Mouse (Mus musculus): Measurements from ENCODE around the gene Vat1l.

Gene Vat1l

DNA sequence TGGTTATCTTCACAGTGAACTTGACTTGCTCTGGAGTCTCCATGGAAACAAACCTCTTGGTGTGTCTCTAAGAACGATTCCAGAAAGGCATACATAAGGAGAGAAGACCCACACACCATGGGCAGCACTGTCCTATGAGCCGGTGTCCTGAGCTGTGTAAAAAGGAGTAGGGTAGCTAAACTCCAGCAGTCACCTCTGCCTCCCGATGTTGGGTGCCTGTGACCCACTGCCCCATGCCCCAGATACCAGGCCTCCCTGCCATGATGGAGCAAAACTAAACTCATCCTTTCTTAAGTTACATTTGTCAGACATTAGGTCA, 90.3 kb downstream of the Vat1l start:
- DNase-seq (ENCODE audit: low spot score in 2 of 2), result no peak

DNA sequence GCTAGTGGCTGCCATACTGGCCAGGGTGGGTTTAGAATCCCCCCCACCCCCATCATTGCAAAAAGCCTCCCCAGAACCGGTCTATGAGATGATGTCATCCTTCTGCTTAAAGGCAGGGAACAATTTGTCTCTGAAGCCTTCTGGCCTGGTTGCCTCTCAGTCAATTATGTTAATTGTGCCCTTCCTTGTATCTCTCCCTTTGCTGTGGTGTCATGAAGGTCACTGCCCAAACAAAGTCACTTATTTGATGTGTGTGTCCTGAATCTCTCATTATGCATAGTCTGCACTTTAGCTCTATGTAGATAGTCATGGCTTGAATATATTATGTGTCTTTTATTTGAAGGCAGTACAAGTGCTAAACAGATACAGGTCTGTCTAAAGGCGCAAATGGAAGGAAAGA, 92.8 kb downstream of the Vat1l start:
- no peak for DNase-seq (ENCODE audit: low spot score in 2 of 2)

DNA sequence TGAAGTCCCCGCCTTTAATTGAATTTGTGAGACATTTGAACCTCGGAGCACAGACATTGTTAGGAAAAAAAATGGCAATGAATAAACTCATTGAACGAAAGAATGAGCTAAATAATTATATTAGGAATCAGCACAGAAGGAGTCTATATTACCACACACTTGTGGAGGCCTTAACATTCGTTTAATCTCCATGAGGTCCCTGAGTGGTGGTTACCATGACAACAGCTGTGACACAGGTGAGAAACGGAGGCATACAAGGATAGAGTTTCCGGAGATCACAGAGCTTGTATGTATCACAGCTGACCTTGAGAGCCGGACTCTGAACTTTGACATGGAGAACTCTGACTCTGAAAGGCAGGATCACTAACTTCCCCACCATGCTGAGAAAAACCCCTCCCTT, 94.7 kb downstream of the Vat1l start:
- DNase-seq (ENCODE audit: low spot score in 2 of 2), result no peak

DNA sequence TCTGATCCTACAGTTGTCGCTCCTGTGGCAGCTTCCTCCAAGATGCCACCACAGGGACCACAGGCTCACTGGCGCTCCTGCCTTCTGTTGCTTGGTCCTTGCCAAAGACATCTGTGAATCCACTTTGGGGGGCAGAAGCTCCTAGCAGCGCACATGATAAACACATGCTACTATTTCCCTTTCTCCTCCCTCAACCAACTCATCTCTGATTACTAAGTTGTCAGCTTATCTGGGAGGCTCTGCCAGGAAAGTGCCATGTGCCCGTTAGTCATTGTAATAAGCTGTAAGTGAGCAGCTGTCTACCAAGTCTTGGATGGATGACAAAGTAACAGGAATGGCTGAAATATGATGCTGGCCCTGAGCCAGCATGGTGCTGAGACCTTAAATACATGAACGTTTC, 100.9 kb downstream of the Vat1l start:
- DNase-seq (ENCODE audit: low spot score in 2 of 2), result no peak

DNA sequence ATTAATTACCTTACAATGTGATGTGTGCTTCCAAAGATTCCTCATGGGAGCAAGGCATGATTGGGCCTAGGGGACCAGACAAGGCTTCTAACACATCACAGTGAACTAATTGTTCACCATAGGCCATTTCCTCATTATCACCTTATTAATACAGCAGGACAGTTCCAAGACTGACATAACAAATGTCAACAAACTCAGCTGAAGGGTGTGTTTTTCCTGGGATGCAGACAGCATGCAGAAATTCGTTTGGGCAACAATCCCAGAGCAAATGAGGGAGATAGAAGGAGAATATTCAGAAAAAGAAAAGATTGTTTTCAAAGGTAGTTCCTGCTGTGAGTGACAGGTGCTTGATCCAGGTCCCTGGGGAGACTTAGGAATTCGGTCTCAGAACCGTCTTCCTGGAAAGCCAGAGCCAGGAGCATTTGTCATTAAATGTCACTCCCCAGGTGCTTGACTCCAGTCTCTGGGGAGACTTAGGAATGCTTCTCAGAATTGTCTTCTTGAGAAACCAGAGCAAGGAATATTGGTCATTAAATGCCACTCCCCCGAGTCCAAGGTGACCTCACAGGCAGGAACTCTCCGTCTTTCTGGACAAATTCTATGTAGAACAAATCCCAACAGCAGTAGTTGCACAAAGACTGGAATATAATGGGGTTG, 109.4 kb downstream of the Vat1l start:
- DNase-seq (ENCODE audit: low spot score in 2 of 2), result no peak

DNA sequence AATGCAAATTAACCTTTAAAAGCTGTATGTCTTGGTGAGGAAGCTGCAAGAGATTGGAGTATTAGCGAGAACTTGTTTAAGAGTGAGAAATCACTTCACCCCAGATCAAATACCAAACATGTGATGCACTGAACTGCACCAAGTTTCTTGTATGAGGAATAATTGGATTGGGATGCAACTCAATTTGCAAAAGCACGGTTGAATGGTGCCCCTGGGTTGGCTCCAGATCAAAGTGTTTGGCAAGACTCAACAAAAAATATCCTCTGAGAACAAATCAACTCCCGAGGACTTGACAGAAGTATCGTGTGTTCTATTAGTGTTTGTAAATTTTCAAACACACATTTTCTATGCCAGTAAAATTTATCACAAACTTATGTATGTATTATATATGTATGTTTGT, 112.7 kb downstream of the Vat1l start:
- DNase-seq (ENCODE audit: low spot score in 2 of 2), result no peak

DNA sequence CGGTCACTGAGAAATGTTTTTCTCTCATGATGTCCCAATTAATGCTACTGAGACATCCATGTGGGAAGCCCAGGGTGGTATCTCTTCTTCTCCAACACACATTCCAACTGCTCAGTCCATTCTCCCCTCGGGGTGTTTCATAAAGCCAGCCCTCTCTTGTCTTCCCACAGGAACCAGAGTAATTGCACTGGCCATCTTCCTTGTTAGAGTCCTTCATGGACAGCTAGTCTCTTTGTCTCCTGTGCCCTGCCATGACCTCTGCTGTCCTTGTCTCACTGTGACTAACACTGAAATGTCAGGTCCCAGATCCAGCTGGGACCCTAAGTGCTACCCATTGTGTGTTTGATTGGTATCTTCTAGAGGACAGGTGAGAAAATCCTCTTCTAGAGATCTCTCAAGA, 116.7 kb downstream of the Vat1l start:
- no peak for DNase-seq (ENCODE audit: low spot score in 2 of 2)

DNA sequence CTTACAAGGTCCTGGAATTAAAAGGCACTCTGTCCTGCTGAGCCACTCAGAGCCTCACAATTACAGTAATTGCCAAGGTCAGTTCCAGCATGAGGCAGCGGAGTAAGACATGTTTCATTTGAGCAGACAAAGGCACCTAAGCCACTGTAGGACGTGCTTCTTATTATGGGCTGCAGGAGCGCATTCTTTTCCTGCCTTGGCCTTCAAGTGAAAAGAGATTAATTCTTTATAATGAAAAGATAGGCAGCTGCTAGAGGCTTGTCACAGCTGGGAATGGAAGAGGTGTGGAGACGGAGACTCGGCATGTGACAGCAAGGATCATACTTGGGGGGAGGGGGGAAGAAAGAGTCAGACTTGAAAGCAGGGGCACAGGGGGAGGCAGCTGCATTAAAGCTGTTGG, 126.5 kb downstream of the Vat1l start:
- no peak for DNase-seq (ENCODE audit: low spot score in 2 of 2)

DNA sequence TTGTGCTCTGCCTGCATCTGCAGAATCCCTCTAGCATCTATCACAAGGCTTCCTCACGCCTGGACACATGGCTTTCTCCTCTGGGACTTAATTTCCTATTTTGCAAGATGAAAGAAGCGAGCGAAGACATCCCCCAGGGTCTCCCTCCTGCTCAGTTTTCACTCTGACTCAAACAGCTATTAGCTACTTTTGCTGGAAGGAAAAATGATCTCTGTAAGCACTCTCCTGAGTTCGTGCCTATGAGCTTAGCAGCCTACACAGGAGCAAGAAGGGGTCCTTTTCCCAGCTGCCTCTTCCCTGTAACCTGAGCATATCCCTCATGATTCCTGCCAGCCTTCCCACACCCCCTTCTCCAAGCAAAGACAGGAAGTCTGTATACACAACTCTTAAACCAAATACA, 127.5 kb downstream of the Vat1l start:
- DNase-seq (ENCODE audit: low spot score in 2 of 2), result no peak

DNA sequence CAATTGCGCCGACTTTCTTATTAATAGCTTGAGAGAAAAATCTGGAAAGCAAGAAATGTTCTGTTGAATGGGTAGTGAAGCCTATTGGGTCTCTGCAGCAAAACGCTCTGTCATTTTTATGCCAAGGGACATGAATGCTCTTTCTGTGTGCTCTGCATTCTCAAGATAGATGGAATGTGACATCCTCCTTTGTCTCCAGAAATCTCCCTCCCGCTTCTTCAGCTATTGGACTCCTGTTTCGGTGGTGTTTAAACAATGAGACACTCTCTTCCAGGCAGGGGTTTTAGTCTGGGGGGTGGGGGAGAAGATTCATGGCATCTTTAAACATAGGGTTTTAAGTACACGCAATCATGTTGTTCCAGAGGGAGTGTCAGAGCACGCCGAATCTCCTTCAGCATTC, 130.3 kb downstream of the Vat1l start:
- no peak for DNase-seq (ENCODE audit: low spot score in 2 of 2)

DNA sequence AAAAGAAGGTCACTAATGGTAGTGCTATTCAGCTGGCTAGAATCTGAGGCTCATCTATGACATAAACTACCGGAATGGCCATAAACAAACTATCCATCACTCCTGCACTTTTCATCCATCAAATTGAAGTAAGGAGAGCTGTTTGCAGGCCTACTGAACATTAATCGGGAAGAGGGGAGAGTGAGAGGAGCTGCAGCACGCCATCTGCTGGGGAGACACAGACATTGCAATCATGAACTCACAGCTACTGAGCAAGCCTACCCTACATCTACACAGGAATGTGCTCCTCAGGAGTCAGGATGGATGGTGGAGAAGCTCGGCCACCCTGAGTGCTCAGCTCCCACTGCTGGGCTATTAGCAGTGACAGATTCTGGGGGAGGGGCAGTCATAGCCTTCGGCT, 136.9 kb downstream of the Vat1l start:
- DNase-seq (ENCODE audit: low spot score in 2 of 2), result no peak

DNA sequence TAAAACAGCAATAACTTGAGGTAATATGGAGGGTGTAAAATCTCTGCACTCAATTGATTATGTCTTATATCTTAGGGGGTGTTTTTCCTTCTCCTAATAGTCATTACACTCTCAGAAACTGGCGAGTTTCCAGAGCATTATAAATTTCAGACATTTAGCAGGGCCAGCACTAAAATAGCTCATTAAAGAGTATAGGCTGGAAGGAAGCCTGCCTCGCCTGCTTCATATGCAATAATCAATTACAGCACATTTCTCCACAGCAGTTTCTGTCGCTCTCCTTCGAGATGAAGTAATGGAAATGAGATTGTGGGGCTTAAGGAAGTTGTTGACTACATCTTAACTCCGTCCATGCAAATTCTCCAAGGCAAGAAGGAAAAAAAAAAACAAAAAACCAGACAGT, 139.4 kb downstream of the Vat1l start:
- DNase-seq (ENCODE audit: low spot score in 2 of 2), result no peak

DNA sequence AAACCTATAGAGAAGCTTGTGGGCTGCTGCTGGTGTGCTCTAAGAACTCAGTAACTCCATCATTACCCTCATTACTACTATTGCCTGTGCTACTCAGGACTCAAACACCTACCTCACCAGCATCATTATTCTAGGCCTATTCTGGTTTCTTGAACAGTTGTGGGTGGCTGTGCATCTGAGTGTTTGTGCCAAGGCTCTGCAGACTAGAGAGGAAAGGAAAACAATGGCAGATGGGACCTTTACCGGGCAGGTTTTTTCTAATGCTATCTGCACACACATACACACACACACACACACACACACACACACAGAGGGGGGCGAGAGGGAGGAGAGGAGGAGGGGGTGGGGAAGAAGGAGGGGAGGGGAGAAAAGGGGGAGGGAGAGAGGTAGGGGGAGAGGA, 140.6 kb downstream of the Vat1l start:
- DNase-seq (ENCODE audit: low spot score in 2 of 2), result no peak

DNA sequence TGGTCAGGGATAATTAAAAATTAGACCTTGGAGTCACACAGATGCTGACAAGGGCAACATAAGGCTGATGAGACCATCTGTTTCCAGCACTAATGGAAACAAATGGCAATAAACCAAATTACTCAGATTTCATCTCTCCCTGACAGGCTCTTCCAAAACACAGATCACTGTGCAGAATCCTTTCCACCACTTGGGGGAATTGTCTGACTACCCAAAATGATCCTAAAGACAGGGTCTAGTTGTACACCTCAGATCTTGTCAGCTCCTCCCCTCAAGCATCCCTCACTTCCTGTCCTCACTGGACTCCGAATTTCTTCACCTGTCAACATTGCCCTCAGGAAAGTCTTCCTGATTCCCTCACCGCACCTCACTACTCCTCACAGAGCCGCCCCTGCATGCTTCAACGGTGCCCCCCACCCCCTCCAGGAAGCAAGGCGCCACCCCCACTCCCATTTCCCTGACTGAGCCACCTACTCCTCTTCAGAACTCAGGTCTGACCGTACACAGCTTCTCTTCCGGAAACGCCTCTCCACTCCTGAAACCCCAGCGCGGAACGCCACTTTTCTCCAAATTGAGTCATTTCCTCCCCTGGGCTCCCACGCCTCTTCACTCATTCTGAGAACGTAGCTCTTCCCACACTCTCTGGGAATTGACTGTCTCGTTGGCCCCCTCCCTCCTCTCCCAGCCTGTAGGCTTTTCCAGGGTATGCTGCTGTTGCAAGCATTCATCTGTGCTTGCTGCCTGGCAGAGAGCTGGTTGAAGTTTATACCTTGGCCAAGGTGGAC, 146.4 kb downstream of the Vat1l start:
- peak; percentile 22 to 28 for DNase-seq (ENCODE audit: low spot score in 2 of 2)

DNA sequence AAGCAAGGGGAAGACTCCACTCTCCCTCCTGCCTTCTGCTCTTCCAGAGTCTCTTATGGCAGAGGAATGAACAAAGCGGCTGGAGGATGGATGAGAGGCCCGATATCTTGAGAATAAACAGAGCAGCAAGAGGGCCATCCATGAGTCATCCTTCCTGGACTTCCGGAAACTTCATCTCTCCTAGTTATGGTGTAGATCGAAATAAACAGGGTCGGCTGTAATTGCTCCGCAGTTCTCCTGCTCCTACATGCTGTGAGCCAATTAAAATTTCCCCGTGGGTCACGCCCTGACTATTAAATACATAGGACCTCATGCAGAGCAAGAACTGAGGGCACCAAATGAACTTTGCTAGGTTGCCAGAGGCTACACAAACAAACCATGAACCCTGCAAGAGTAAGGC, 155.1 kb downstream of the Vat1l start:
- DNase-seq (ENCODE audit: low spot score in 2 of 2), result no peak

DNA sequence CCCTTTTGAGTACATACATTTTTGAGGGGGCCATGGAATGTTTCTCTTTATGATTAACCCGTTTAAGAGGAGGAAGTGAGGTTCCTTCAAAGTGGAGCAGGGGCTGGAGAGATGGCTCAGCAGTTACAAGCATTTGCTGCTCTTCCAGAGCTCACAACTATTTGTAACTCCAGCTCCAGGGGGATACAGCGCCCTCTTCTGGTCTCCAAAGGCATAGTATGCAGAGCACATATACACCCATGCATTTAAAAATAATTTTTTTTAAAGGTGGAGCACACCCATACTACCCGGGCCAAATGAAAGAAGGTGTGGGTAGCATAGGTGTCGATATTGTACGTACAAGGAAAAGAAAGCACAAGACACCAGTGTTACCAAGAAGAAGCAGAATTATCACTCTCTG, 157.8 kb downstream of the Vat1l start:
- DNase-seq (ENCODE audit: low spot score in 2 of 2), result no peak

DNA sequence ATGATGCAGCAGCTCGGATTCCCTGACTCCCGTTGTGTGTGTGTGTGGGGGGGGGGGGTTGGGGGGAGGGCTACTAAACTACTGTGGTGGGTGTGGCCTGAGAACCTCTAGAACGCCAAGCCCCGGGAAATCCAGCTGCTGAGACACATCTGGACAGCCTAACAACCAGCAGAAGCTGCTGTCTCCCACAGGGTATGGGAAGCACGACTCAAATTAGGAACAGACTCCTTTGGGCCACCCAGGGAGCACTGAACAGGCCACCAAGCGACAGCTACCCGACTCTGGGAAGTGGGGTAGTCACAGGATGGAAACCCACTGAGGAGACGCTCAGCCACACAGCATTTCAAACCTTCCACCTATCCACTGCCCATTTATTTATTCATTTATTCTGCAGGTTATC, 158.2 kb downstream of the Vat1l start:
- no peak for DNase-seq (ENCODE audit: low spot score in 2 of 2)

DNA sequence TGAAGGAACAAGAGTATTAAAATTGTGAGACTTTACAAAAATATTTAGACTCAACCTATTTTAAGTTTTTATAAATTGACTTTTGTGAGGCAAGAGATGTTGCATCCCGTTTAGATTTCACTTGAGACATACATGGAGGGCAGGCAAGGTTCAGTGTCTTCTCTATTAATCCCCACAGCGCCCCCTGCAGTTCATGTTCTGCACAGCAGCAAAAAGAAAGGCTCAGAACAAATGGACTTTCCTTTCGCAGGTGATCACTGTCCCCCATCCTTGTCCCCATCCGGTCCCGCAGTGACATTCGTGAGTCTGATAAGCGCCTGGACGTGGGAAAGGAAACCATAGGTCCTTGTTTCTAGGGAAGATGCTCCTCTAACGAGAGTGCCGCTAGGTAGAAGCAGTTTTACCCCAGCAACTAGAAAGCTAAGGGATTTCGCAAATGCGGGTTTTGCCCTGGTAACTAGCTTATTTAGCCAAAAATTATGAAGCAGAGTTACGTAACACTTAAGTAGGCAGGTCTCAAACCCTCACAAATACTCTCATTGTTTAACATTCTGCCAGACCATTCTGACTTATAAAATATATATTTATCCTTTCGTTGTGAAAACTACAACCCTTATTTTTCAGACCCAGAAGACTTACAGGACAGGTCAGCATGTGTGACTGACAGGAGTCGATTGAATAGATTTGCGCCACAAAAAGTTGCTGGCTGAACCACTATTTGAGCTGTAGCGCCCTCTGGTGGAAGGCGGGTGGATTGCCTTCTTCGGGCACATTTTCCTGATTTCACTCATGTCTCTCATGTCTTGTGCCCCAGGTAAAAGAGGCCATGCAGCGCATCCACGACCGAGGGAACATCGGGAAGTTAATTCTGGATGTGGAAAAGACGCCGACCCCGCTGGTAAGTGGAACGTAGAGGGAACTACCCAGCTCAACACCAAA, 163.9 kb downstream of the Vat1l start:
- peak; percentile 56 to 81 for DNase-seq (ENCODE audit: low spot score in 2 of 2)

DNA sequence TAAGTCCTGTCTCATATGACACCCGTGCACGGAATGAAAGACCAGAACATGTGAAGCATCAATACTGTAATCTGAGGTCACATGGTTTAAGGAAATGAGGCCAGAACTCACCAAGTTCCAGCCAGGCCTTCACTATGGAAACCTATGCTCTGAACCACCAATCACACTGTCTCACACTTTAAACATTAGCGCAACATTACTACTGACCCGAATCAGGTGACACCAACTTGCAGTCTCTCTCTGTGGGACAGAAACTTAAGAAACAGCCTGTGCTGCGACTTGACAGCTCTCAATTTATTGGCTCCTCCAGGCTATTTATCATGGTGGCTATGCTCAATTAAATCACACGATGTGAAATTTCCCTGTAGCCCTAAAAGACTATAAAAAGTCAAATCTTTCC, 169.0 kb downstream of the Vat1l start:
- DNase-seq (ENCODE audit: low spot score in 2 of 2), result no peak

DNA sequence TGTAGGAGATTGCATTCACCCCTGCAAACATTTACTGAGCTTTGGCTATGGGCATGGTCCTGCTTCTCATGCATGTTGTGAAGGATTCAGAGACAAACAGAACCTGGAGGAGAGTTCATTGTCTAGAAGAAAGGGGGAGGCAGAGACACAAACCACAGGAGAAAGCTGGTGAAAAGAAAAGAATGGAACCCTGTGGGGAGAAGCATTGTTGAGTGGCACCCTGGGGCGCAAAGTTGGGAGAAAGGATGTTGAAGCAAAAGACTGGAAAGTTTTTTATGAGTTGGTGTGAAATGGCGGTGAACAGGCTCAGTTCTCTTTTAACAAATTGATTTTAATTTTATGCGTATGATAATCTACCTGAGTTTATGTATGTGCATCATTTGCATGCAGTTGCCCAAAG, 178.8 kb downstream of the Vat1l start:
- no peak for DNase-seq (ENCODE audit: low spot score in 2 of 2)

DNA sequence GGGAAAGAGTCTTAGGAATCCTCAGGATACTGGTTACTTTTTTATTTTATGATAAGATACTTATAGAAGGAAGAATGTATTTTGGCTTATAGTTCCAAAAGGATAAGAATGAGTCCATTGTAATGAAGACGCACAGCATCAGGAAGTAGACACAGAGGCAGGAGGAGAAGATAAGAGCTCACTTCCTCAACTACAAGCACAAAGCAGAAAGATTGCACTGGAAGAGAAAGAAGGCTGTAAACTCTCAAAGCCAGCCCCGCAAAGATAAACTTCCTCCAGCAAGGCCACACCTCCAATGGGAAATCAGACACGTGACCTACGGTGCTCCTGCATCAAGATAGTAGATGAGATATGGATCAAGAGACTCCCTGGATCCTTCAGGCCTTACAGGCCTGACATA, 182.1 kb downstream of the Vat1l start:
- DNase-seq (ENCODE audit: low spot score in 2 of 2), result no peak

DNA sequence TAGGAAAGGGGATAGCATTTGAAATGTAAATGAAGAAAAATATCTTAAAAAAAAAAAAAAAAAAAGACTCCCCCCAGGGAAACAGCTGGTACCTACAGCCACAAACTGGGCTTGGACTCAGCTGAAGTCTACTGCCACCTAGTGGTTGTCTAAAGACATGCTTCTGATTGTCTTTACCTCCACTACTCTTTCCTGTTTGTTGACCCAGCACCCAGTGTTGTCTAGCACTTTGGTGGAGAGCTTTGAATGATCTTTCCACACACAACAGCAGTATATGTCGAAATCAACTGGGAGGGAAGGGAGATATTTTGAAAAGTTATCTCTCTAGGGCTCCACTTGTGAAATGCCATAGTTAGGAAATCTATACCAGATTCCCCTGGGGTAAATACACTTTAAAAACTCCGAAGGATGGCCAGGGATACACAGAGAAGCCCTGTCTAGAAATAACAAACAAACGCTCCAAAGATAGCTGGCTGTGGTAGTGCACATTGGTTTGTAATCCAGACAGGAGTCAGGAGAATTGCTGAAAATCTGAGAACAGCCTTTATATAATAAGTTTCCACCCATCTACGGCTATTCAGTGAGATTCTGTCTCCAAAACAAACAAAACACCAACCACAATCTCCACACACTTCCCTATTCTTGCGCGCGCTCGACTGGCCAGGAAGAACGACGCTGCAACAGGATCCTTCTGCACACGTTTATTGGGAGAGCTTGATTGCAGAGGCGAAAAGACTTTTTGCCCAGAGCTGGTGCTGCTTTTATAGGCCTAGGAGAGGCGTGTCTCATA, 185.2 kb downstream of the Vat1l start:
- no peak for DNase-seq (ENCODE audit: low spot score in 2 of 2)

Measured in frontal cortex, postnatal 14 days (tissue).